Mouse (Mus musculus) kidney, adult 2 months (tissue): Measurements from ENCODE around the gene 2210418O10Rik. TPM values are rescaled to one million over a fixed set of nuclear protein-coding genes. Genes with fewer than 3 reads are reported as not detected.
"Not testable (repeated sequence)": the region's sequence is repeated elsewhere in the genome, so short reads cannot be mapped to it uniquely, and the experiment has no call there.

Experiments
- DNase-seq: peaks from one replicate; pipeline ENCODE4 v3.0.0; 2021
- H3K27ac ChIP-seq: fragments of 200-500 bp; 2 replicates; pipeline ENCODE4 v1.5.1; 2012; ENCODE audit warnings: low read depth, low read length, control low read depth, inconsistent platforms; ENCODE audit not compliant: insufficient read depth
- H3K27me3 ChIP-seq: fragments of 200-500 bp; replicated peaks from 2 replicates; pipeline ENCODE4 v1.6.1; 2012; ENCODE audit warnings: mild to moderate bottlenecking, moderate library complexity, low read length, inconsistent platforms; ENCODE audit not compliant: control insufficient read depth, insufficient read depth
- H3K36me3 ChIP-seq: fragments of 200-500 bp; 2 replicates; pipeline ENCODE4 v1.6.1; 2012; ENCODE audit warnings: mild to moderate bottlenecking, moderate library complexity, low read length, inconsistent platforms; ENCODE audit not compliant: control insufficient read depth, insufficient read depth
- H3K4me1 ChIP-seq: fragments of 200-500 bp; 2 replicates; pipeline ENCODE4 v1.6.1; 2011; ENCODE audit warnings: low read length; ENCODE audit not compliant: control insufficient read depth, insufficient read depth
- H3K4me3 ChIP-seq: fragments of 200-500 bp; 2 replicates; pipeline ENCODE4 v1.5.1; 2011; ENCODE audit warnings: mild to moderate bottlenecking, low read depth, low read length, control low read depth; ENCODE audit not compliant: insufficient read depth
- WGBS: fragments of 180-500 bp; shearing (Covaris S2); methylation state at CpG from one replicate; pipeline ENCODE4 v1.1.7; 2018; 5-methylcytosine and 5-hydroxymethylcytosine counted together
- polyA plus RNA-seq: library from polyadenylated mRNA; depleted of rRNA; stranded (reverse); fragments of >200 nt; gene quantifications from 2 replicates; pipeline ENCODE4 v1.2.3, GENCODE M21; 2012; rRNA removed

The 2210418O10Rik gene
- polyA plus RNA-seq: 0.75 and 1.1 TPM in 2 replicates

- DNase-seq, H3K4me3 ChIP-seq, H3K27ac ChIP-seq, H3K4me1 ChIP-seq, H3K36me3 ChIP-seq, H3K27me3 ChIP-seq: not testable (repeated sequence)
- no CpG with 5 or more reads among the region's 2 CpGs for WGBS
Measured at GRCm38 (mm10) chr2:176226269-176226668, at the start of gene 2210418O10Rik. Gene 2210418O10Rik (plus strand): TSS chr2:176226569.

- not testable (repeated sequence) for H3K36me3 ChIP-seq, H3K4me1 ChIP-seq, H3K4me3 ChIP-seq, DNase-seq, H3K27me3 ChIP-seq, H3K27ac ChIP-seq
- no CpG with 5 or more reads among the region's 1 CpGs for WGBS
Measured at GRCm38 (mm10) chr2:176248519-176248918, 22.1 kb downstream of the 2210418O10Rik start.

Other genes starting within 250 kb of the 2210418O10Rik start
- 0.26 and 5.0 TPM in 2 replicates for gene Gm2004, start 76.7 kb upstream of the 2210418O10Rik start, polyA plus RNA-seq
- gene Gm11009, start 92.9 kb downstream of the 2210418O10Rik start, polyA plus RNA-seq: not detected in 2 replicates
- 0.84 and 1.3 TPM in 2 replicates for gene Gm14435, start 197.0 kb downstream of the 2210418O10Rik start, polyA plus RNA-seq